ENCODE assay signal across 9 mouse cellular contexts in genomic region chr1:179451211-179451610, GRCm38 (mm10).
DNase-seq lines count a peak whose midpoint lies in the region; ATAC-seq and TF ChIP-seq lines count a peak whose summit lies in the region.
"Had no signal": no experiment of that assay in that cellular context is flagged by ENCODE, and none has a peak within 500 bp of the region (broad histone marks: within the 10 kb centered on the region; RNA-seq: fewer than 3 reads in every experiment).

No protein-coding gene starts in this region.

- H3K27me3 ChIP-seq in intestine, postnatal 0 days (replicated peaks; ENCODE audit: control insufficient read depth, insufficient read depth, low read length) = no peaks in the 10 kb centered on the region
- H3K27me3 ChIP-seq in intestine, embryonic 16.5 days (replicated peaks; ENCODE audit: control insufficient read depth, insufficient read depth, low read length) = no peaks in the 10 kb centered on the region

- H3K4me2 ChIP-seq in intestine, postnatal 0 days (replicated peaks; ENCODE audit: low read depth) = no peak overlapping the region
- no peak overlapping the region for H3K4me2 ChIP-seq in intestine, embryonic 16.5 days (ENCODE audit: low read depth, low read length)

- no peaks in the 10 kb centered on the region for H3K36me3 ChIP-seq in intestine, postnatal 0 days (ENCODE audit: control insufficient read depth, insufficient read depth)
- no peaks in the 10 kb centered on the region for H3K36me3 ChIP-seq in intestine, embryonic 16.5 days (ENCODE audit: control insufficient read depth, insufficient read depth, low read length)

- 94% methylated on average over 2 of the region's 2 CpGs for WGBS in intestine, postnatal 0 days
- whole genome bisulfite sequencing in intestine, embryonic 16.5 days = 92% methylated on average over 2 of the region's 2 CpGs

- no peak overlapping the region for H3K9ac ChIP-seq in intestine, postnatal 0 days (ENCODE audit: low read depth, low read length)
- no peak overlapping the region for H3K9ac ChIP-seq in intestine, embryonic 16.5 days (ENCODE audit: low read depth, low read length)

- H3K4me1 ChIP-seq in intestine, postnatal 0 days (replicated peaks; ENCODE audit: control insufficient read depth, insufficient read depth, low read length) = no peaks in the 10 kb centered on the region
- H3K4me1 ChIP-seq in intestine, embryonic 16.5 days (ENCODE audit: control insufficient read depth, insufficient read depth, low read length) = peaks cover 2% of the 10 kb centered on the region; the same call in 1 of the 2 replicates

- ATAC-seq in intestine, postnatal 0 days = no peak
- no peak for ATAC-seq in intestine, embryonic 16.5 days

- H3K9me3 ChIP-seq in intestine, postnatal 0 days (ENCODE audit: control insufficient read depth) = no peaks in the 10 kb centered on the region
- H3K9me3 ChIP-seq in intestine, embryonic 16.5 days (ENCODE audit: control insufficient read depth, low read length) = no peaks in the 10 kb centered on the region

- no peak for TF ChIP-seq POLR2A in brain, embryonic 14.5 days (IDR thresholded peaks at IDR 0.05; ENCODE audit: borderline replicate concordance, extremely low read depth, insufficient read depth, insufficient read length, poor library complexity, severe bottlenecking)

- H3K27ac ChIP-seq in intestine, postnatal 0 days (ENCODE audit: low read depth, low read length) = no peak overlapping the region
- H3K27ac ChIP-seq in intestine, embryonic 16.5 days (ENCODE audit: low read length) = no peak overlapping the region

- TF ChIP-seq CTCF in intestine, postnatal 0 days (IDR thresholded peaks at IDR 0.05; ENCODE audit: low read depth) = peak; percentile 63
- TF ChIP-seq CTCF in brain, embryonic 14.5 days (IDR thresholded peaks at IDR 0.05; ENCODE audit: borderline replicate concordance, extremely low read depth, insufficient read depth, insufficient read length) = peak; percentile 50; the same call in 1 of the 2 replicates

- H3K4me3 ChIP-seq in intestine, postnatal 0 days (ENCODE audit: low read depth, low read length) = no peak overlapping the region
- H3K4me3 ChIP-seq in intestine, embryonic 16.5 days (ENCODE audit: low read length) = no peak overlapping the region

- DNase-seq in spleen, postnatal 10 days (ENCODE audit: low spot score in 2 of 2) = peak; percentile 12 to 52
- no peak for DNase-seq in spleen, postnatal 36 days (ENCODE audit: low spot score in 2 of 2)
- DNase-seq in brain, embryonic 14.5 days (ENCODE audit: low read depth) = peak; percentile 30
- peak; percentile 41 for DNase-seq in thymus, postnatal 14 days
- no peak for DNase-seq in natural killer cell, adult 2 months (ENCODE audit: low spot score in 2 of 2)
- no peak for DNase-seq in adrenal gland, adult 18-20 months (ENCODE audit: low spot score in 2 of 2)
- DNase-seq: cerebellum, adult 8-10 months had no signal

Comparison
In these comparisons a context has a peak if more than half of its experiments do, and no peak if none do; other contexts are left out.
1. DNase-seq: peak in spleen, postnatal 10 days (2 of 2), brain, embryonic 14.5 days (single experiment) and thymus, postnatal 14 days (single experiment); none in spleen, postnatal 36 days (0 of 2), natural killer cell, adult 2 months (0 of 2) and adrenal gland, adult 18-20 months (0 of 2).